11 mouse cellular contexts compared by ENCODE assay signal in genomic region chr8:109247875-109248274, GRCm38 (mm10).
DNase-seq lines count a peak whose midpoint lies in the region; ATAC-seq lines count a peak whose summit lies in the region.
"Had no signal": no experiment of that assay in that cellular context is flagged by ENCODE, and none has a peak within 500 bp of the region (broad histone marks: within the 10 kb centered on the region; RNA-seq: fewer than 3 reads in every experiment).

No protein-coding gene starts in this region.

- H3K4me3 ChIP-seq in forebrain, embryonic 15.5 days = peak overlapping the region; percentile 46
- H3K4me3 ChIP-seq in hindbrain, embryonic 13.5 days = peak overlapping the region; percentile 49
- H3K4me3 ChIP-seq: embryonic facial prominence, embryonic 13.5 days; limb, embryonic 10.5 days; lung, embryonic 15.5 days had no signal

- intact Hi-C loops in left cerebral cortex, postnatal 14 days (cut with DNase I) = loop anchor here (10.0 kb wide), 1 partner anchor 543 kb away; no protein-coding TSS in a partner anchor
- intact Hi-C loops in left cerebral cortex, postnatal 4 days (cut with DNase I) = loop anchor here (5.0 to 10.0 kb wide), 2 partner anchors 114 to 543 kb away; no protein-coding TSS in a partner anchor

- H3K9ac ChIP-seq in forebrain, embryonic 15.5 days (replicated peaks) = peak overlapping the region; percentile 63
- H3K9ac ChIP-seq in hindbrain, embryonic 13.5 days = peak overlapping the region; percentile 75
- H3K9ac ChIP-seq: embryonic facial prominence, embryonic 13.5 days; lung, embryonic 15.5 days had no signal

- peaks cover 2% of the 10 kb centered on the region; the same call in 1 of the 2 replicates for H3K36me3 ChIP-seq in forebrain, embryonic 15.5 days
- H3K36me3 ChIP-seq in hindbrain, embryonic 13.5 days = no peaks in the 10 kb centered on the region
- H3K36me3 ChIP-seq: embryonic facial prominence, embryonic 13.5 days; limb, embryonic 10.5 days; lung, embryonic 15.5 days had no signal

- ATAC-seq in forebrain, embryonic 15.5 days (replicated peaks) = peak; percentile 35; the same call in 1 of the 2 replicates
- peak; percentile 43; the same call in 1 of the 2 replicates for ATAC-seq in hindbrain, embryonic 13.5 days (ENCODE audit: low FRiP score)
- no peak for ATAC-seq in megakaryocyte-erythroid progenitor cell, adult 5-6 weeks (replicated peaks; ENCODE audit: low FRiP score, low TSS enrichment, poor library complexity, severe bottlenecking)

- DNase-seq in left cerebral cortex, postnatal 14 days (ENCODE audit: low spot score in 2 of 2) = peak; percentile 51 to 70
- DNase-seq in left cerebral cortex, postnatal 4 days = no peak
- DNase-seq in right cerebral cortex, postnatal 14 days = peak; percentile 27
- DNase-seq in kidney, adult 11 months = no peak
- DNase-seq: gastrocnemius, postnatal 10 days had no signal

- H3K4me1 ChIP-seq in forebrain, embryonic 15.5 days = peaks cover 65% of the 10 kb centered on the region
- peaks cover 40% of the 10 kb centered on the region for H3K4me1 ChIP-seq in hindbrain, embryonic 13.5 days (replicated peaks)
- H3K4me1 ChIP-seq: limb, embryonic 10.5 days had no signal

- WGBS in forebrain, embryonic 15.5 days = 11% methylated on average over 6 of the region's 6 CpGs
- 31% methylated on average over 6 of the region's 6 CpGs for WGBS in hindbrain, embryonic 13.5 days

- no peaks in the 10 kb centered on the region for H3K9me3 ChIP-seq in forebrain, embryonic 15.5 days
- no peaks in the 10 kb centered on the region for H3K9me3 ChIP-seq in hindbrain, embryonic 13.5 days
- H3K9me3 ChIP-seq: embryonic facial prominence, embryonic 13.5 days; limb, embryonic 10.5 days; lung, embryonic 15.5 days had no signal

- H3K27ac ChIP-seq in forebrain, embryonic 15.5 days (replicated peaks) = peak overlapping the region; percentile 88
- H3K27ac ChIP-seq in hindbrain, embryonic 13.5 days = peak overlapping the region; percentile 95
- H3K27ac ChIP-seq: embryonic facial prominence, embryonic 13.5 days; limb, embryonic 10.5 days; lung, embryonic 15.5 days had no signal

- peak overlapping the region; percentile 49 for H3K4me2 ChIP-seq in forebrain, embryonic 15.5 days (replicated peaks)
- H3K4me2 ChIP-seq in hindbrain, embryonic 13.5 days = peak overlapping the region; percentile 57
- H3K4me2 ChIP-seq: embryonic facial prominence, embryonic 13.5 days; lung, embryonic 15.5 days had no signal

- H3K27me3 ChIP-seq in forebrain, embryonic 15.5 days = 0 out of 2 replicates have a peak, but pooled peaks cover 4% of the 10 kb centered on the region
- H3K27me3 ChIP-seq in hindbrain, embryonic 13.5 days = no peaks in the 10 kb centered on the region
- H3K27me3 ChIP-seq: embryonic facial prominence, embryonic 13.5 days; lung, embryonic 15.5 days had no signal

Comparison
In these comparisons a context has a peak if more than half of its experiments do, and no peak if none do; other contexts are left out.
1. DNase-seq: peak in left cerebral cortex, postnatal 14 days (2 of 2) and right cerebral cortex, postnatal 14 days (single experiment); none in left cerebral cortex, postnatal 4 days (single experiment) and kidney, adult 11 months (single experiment).